Mouse (Mus musculus): Measurements from ENCODE around the gene Junb.

The Junb gene

DNA sequence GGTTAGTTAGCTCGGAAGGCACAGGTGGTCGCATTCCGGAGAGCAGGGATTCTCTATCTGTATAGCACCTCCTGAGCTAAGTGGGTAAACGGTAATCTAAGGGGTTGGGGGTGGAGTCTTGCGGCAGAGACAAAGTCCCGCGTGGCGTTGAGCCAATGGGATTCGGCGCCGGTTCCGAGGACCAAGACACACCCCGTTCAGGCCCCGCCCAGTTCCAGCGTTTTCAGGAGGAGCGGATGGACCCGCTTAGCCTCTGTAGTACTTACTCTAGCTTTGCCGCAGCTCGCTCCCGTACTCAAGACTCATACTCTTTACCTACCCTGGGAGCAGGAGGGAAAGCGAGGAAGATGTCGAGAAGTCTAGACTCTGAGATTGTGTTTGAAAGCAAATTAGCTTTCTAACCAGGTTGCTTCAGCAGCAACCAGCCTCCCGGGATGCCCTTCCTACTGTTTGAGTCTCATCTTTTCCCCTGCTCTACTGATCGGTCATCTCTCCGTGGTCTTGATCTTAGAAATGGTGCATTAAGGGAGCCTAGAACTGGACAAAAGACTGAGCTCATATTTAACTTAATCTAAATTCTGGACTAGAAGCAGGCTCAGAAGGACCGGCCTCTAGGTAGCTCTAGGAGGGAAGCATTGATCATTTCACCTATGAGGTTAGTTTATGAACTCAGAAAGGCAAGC lies 33.9 kb downstream of the Junb start:
- no peak for DNase-seq (ENCODE audit: extremely low read depth, low read depth)

DNA sequence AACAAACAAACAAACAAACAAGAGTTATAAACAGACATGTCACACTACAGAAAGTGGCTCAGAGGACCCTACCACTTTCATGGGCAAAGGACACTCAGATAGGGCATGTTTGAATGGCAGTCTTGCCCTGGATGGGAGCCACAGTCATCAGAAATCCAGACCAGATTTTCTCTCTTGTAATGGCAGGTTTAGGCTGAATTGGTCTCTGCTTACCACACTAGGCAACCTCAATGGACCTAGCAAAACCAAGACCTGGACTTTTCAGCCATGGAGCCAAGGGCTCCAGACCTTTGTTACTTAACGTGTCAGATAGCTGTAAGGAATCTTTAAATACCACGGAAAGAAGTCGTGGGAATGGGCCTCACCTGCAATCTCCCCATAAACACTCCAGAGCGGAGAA lies 34.8 kb downstream of the Junb start:
- DNase-seq (ENCODE audit: extremely low read depth, low read depth), result no peak

DNA sequence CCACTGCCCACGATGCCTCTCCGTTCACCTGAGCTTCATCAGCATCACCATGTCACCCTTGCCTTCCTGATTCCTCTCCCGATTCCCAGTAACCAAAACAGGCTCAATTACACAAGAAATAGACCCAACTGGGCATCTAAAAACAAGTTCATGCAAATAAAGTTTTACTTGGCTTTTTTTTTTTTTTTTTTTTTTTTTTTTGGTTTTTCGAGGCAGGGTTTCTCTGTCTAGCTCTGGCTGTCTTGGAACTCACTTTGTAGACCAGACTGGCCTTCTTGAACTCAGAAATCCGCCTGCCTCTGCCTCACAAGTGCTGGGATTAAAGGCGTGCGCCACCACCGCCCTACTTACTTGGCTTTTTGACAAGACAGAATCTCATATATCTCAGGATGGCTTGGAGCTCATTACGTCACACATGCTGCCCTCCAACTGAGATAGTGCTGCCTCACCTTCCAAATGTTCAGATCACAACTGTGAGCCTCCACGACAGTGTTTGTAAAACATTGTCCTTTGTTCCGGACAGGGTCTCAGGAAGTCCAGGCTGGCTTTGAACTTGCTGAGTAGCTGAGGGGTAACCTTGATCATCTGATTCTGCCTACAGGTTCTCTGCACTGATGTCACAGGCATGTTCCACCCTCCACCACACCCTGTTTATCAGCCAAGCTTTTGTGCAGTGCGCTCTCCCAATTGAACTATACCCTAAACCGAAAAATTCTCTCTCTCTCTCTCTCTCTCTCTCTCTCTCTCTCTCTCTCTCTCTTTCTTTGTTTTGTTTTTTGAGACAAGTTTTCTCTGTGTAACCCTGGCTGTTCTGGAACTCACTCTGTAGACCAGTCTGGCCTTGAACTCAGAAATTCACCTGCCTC lies 40.7 kb downstream of the Junb start:
- DNase-seq (ENCODE audit: extremely low read depth, low read depth), result no peak

DNA sequence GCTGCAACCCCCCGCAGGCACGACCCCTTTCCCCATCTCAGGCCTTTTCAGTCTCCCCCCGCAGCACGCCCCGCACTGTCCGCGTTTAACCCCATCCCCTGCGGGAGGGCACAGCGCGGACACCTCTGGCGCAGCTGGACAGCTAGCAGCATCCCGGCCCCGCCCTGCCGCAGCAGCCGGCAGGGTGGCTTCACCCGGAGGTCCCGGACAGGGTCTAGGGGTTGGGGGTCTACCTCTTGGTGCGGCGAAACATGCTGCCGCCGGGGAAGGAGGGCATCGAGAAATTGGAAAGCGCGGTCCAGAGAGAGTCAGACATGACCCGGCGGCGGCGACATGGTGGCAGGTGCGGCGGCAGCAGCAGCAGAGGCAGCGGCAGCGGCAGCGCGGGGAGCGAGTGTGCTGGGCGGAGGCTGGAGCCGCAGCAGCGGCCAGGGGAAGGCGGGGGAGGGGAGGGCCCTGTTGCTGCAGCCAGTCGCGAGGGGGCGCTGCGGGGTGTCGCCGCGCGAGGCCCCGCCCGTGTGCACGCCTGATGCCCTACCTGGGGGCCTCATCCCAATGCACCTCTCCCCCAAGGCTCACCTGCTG lies 41.5 kb downstream of the Junb start, which contains the start of gene Mast1:
TSS of gene Mast1 (minus strand) at position 398 of the 585 bp plus-strand sequence.
- DNase-seq (ENCODE audit: extremely low read depth, low read depth), result no peak

DNA sequence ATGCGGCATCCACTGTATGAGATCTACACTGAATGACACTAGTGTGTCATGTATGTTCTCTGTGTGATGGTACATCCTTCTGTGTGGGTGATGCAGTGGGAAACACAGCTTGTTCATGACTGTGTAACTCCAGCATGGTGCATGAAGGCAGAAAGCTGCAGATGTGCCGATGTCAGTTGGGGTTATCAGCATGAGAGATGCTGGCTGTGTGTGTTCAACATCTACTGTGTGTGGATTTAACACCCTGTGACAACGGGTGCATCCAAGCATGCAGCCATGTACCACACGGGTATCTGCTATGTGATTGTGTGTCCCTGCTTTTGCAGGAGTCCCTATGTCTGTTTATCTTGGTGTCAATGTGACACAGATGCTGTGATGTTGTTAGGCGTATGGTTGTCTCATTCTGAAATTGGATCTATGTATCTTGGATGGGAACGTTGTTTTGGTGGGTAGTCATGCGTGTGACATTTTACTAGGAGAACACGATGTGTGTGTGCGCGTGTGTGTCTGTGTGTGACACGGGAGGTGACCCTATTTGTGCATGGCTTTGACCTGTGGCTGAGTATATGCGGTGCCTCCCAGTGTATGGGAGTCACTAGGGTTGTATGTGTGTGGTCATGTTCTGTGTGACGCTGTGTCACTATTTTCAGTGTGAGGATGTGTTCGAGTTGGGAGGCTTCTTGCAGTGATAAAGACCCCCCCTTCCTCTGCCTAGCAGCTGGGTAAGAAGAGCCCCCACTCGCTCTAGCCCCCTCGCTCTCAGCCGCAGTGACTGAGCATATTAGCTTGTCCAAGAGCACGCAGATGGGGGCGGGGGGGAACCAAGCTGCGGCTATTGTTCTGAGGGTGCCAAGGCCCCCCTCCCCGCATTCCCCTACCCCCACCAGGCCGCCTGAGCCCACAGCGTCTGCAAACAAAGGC lies 42.2 kb downstream of the Junb start:
- no peak for DNase-seq (ENCODE audit: extremely low read depth, low read depth)

DNA sequence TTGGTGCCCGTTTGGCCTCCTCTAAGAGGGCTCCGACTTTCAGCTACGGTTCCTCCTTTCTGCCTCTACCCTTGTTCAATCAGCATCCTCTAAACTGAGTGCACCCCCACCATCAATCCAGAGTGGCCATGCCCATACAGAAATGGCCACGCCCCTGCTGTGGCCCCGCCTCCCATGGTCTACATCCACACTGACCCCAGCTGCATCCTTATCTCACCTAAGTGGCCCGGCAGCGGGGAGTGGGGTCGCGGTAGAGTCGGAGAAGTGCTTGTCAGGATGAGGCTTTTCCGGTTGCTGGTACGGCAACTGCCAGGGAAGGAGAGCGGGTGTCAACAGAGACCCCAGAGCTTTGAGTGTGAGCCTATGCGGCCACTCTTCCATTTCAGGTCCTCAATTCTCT lies 43.0 kb downstream of the Junb start:
- DNase-seq (ENCODE audit: extremely low read depth, low read depth), result no peak

DNA sequence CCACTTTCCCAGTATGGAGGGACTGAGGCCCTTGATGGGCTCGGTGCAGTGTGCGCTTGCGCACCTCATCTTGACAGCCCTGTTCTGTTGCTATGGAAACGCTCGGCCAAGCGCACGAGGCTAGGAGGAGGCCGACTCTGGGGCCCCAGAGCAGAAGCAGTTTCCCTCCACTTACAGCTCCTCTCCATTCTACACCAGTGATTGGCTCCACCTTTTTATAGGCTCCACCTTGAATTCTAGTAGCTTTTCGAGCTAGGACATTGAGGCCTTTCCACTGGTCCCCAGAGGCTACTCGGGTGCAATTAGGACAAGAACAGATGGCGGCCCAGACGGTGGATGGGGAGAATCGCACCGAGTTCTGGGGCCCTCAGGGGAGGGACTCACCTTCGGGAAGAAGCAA lies 43.7 kb downstream of the Junb start:
- DNase-seq (ENCODE audit: extremely low read depth, low read depth), result no peak

DNA sequence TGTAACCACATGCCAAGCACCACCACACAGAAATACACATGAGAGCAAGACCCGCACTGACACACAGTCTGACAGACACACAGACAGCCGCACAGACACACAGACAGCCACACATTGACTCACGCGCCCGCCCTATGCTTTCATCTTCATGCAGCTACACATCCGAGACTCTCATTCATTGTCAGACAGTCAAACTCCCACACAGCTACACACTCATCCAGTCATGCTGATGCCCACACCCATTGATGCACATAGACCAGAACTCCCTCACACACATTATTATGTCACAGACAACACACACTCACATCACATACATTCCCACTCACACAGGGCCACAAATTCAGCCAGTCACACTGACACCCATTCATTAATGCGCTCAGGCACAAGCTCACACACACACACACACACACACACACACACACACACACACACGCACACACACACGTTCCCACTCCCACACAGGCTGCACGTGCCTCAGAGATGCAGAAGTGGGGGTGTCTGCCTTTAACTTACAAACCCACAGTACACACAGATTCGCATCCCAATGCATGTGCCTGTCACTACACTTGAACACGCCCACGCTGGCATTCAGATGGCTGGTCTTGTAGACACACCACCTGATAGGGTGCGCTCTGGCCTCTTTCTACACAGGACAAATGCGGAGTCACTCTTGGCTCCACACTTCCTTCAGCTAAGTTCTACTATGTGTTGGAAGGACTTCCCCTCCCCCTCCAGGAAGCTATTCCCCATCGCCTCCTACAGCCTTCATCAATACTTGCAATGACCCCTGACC lies 44.6 kb downstream of the Junb start:
- DNase-seq (ENCODE audit: extremely low read depth, low read depth), result no peak

DNA sequence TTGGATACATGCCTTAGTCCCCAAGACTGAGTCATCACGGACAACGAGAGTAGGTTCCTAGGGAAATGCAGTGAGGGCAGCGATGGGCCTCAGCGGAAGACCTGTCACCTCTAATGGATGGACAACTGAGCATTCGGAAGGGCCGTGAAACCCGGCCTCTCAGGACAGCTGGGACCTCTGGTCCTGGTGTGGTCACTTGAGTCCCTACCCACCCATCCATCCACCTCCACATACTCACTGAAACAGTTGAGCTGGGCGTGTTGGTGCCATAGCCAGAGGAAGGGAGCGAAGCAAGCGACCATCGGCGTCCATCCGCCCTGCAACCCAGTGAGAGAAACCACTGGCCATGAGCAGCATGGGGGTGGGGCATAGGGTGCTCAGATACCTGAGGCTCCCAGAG lies 47.9 kb downstream of the Junb start:
- DNase-seq (ENCODE audit: extremely low read depth, low read depth), result no peak

DNA sequence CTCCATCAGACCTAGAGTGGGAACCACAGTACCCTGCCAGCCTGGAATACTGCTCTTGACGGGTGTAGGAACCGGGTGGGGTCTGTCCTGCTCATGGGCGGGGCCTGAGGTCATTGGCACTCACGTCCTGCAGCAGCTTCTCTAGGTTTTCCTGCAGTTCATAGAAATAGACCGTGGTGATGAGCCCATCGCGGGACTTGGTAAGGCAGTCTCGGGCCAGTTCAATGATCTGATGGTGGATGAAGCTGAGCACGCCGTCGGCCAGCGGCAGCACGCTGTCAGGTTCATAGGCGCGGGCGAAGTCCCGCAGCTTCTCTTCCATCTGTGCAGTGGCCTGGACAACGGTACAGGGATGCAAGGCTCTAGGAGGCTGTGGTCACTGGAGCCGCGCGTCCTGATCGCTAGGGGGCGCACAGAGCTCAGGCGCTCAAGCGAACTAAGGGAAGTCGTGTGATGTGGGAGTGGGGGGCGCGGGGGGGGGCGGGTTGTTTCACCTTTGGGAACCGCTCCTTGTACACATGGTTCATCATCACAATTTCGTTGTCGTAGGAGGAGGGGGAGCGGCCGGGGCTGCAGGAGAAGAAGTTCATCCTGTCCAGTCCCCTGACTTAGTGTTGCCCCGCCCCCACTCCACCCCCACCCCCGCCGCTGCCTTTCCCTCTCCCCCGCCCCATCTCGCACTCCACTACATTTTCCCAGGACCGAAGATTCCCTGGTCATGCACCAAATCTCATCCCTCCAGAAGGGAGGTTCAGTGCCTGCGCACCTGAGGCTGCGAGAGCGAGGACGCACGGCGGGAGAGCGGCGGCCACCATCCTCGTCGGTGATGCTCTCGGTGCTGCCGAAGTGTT lies 49.8 kb downstream of the Junb start:
- DNase-seq (ENCODE audit: extremely low read depth, low read depth), result no peak

DNA sequence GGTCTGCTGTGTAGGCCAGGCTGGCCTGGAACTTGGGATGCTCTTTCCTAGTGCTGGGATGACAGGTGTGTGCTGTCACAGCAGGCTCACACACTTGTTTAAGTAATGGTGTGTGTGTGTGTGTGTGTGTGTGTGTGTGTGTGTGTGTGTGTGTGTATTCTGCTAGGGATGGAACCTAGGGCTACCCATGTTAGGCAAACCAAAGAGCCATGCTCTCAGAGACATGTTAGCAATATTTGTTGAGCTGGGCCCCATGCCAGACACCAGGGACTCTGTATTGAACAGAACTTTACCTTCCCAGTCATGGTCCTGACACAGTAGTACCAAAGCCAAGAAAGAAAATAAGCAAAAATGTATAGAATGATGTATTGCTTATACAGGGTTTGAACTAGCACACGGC lies 51.0 kb downstream of the Junb start:
- no peak for DNase-seq (ENCODE audit: extremely low read depth, low read depth)

DNA sequence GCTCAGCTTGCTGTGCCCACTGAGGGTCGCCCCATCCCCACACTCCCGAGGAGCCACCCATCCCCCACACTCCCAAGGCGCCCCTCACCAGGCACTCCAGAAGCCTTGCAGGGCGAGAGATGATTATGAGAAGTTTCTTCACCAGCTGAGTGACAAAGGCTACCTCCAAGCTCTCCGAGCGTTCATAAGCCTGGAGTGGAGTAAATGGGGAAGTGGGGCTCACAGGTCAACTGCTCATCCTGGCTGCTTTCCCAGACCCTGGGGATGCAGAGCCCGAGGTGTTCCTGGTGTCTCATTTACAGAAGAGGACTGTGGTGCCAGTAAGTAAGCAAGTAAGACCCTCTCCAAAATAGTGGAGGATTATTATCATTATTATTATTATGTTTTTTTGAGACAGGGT lies 53.0 kb downstream of the Junb start:
- no peak for DNase-seq (ENCODE audit: extremely low read depth, low read depth)
